Mouse (Mus musculus): ENCODE data around the gene Ccnl2. TPM values are rescaled to one million over a fixed set of nuclear protein-coding genes. Genes with fewer than 3 reads are reported as not detected.
A peak's percentile ranks its signal among the peaks of the same experiment; 100 is the strongest.

Gene Ccnl2
- polyA plus RNA-seq, 1 experiment, result 38.4 TPM

DNA sequence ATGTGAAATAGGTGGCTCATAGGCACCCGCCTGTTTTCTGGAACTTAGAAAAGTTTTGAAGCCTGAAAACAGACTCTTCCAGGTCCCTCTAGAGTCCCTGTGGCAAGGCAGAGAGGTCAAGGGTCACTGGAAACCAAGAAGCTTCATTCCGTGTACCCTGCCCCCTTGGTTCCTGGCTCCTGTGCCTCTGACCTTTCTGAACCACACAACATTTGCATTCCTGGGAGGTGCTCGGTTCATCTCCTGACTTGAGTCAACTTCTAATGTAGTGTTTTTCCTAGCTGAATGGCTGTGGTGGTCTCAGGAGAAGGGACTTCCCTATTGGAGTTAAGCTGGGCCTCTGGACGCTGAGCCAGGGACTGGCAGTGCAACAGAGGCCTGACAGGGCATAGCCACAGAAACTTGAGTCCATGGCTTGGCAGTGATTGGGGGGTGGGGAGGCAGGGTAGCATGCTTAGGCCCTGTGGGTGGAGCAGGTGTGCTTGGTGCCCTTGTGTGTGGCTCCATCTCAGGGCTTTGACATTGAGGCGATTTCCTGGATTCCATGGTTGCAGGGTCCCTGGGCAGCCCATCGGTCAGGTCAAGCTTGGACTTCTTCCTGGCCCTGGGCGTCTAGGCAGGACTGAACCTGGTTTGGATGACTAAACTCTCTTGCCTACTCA, 36.3 kb downstream of the Ccnl2 start:
- Histone ChIP-seq H3K27ac (ENCODE audit: control insufficient read depth, insufficient read depth, low read depth, low read length) (no peak overlapping the region), H3K27me3 (ENCODE audit: control insufficient read depth, insufficient read depth, low read length) (no peaks in the 10 kb centered on the region)
- TF ChIP-seq CTCF (IDR thresholded peaks at IDR 0.05; ENCODE audit: control insufficient read depth, insufficient read depth, insufficient replicate concordance, low read depth, low read length), result no peak
- no peak for TF ChIP-seq POLR2A (IDR thresholded peaks at IDR 0.05; ENCODE audit: control insufficient read depth, low read depth, low read length)

GRCm38 (mm10) chr4:155849391-155849790, 37.1 kb downstream of the Ccnl2 start:
- no peak for TF ChIP-seq CTCF (IDR thresholded peaks at IDR 0.05; ENCODE audit: control insufficient read depth, insufficient read depth, insufficient replicate concordance, low read depth, low read length)
- TF ChIP-seq POLR2A (IDR thresholded peaks at IDR 0.05; ENCODE audit: control insufficient read depth, low read depth, low read length), result no peak
- Histone ChIP-seq H3K36me3 (ENCODE audit: control insufficient read depth, insufficient read depth, low read length) (no peaks in the 10 kb centered on the region; the same call in 1 of the 2 replicates), H3K27ac (ENCODE audit: control insufficient read depth, insufficient read depth, low read depth, low read length) (no peak overlapping the region), H3K27me3 (ENCODE audit: control insufficient read depth, insufficient read depth, low read length) (no peaks in the 10 kb centered on the region), H3K4me1 (ENCODE audit: control insufficient read depth, insufficient read depth, low read length) (peaks cover 19% of the 10 kb centered on the region), H3K4me3 (ENCODE audit: control insufficient read depth, low read depth, low read length) (no peak overlapping the region)

More for the DNA sequence above, 36.3 kb downstream of the Ccnl2 start:
- peaks cover 19% of the 10 kb centered on the region for H3K4me1 ChIP-seq (ENCODE audit: control insufficient read depth, insufficient read depth, low read length)
- peak overlapping the region; percentile 87 for H3K4me3 ChIP-seq (ENCODE audit: control insufficient read depth, low read depth, low read length)
- no peaks in the 10 kb centered on the region for H3K36me3 ChIP-seq (ENCODE audit: control insufficient read depth, insufficient read depth, low read length)

DNA sequence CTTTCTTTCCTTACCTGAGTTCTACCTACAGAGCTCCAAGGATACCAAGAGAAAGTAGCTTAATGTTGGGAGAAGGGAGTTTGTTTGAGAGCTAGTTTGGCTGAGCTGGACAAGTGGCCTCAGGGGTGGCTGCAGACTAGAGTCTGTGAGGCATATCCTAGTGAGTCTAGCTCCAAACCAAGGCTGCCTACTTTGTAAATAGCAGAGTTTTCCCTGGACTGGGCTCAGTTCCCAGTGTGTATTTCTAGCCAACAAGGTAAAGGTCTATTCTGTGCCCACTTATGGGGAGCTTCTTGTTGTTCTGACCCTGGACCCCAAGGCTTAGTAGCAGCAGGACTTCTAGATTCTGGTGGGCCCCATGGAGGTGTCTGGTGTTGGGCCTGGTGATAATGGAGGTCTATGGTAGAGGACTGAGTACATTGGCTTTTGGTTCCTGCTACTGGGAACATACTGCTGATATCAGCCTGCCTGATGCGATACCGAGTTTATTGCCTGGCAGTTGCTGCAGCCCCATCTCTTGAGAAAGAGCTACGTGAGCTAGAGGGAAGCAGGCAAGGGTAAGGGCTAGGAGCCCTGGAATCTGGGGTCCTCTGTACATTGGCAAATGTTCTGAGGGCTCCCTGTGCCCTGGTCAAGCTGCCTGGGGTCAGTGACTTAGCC, 37.6 kb downstream of the Ccnl2 start:
- peaks cover 19% of the 10 kb centered on the region for H3K4me1 ChIP-seq (ENCODE audit: control insufficient read depth, insufficient read depth, low read length)
- H3K27me3 ChIP-seq (ENCODE audit: control insufficient read depth, insufficient read depth, low read length), result no peaks in the 10 kb centered on the region
- no peak overlapping the region for H3K27ac ChIP-seq (ENCODE audit: control insufficient read depth, insufficient read depth, low read depth, low read length)
- no peak for TF ChIP-seq CTCF (IDR thresholded peaks at IDR 0.05; ENCODE audit: control insufficient read depth, insufficient read depth, insufficient replicate concordance, low read depth, low read length)
- no peak overlapping the region for H3K4me3 ChIP-seq (ENCODE audit: control insufficient read depth, low read depth, low read length)
- no peaks in the 10 kb centered on the region; the same call in 1 of the 2 replicates for H3K36me3 ChIP-seq (ENCODE audit: control insufficient read depth, insufficient read depth, low read length)

- TF ChIP-seq POLR2A (IDR thresholded peaks at IDR 0.05; ENCODE audit: control insufficient read depth, low read depth, low read length) (no peak), CTCF (IDR thresholded peaks at IDR 0.05; ENCODE audit: control insufficient read depth, insufficient read depth, insufficient replicate concordance, low read depth, low read length) (no peak)
These were observed 39.1 kb downstream of the Ccnl2 start for GRCm38 (mm10) chr4:155851368-155851767.

GRCm38 (mm10) chr4:155851951-155852411, 39.7 kb downstream of the Ccnl2 start:
- H3K36me3 ChIP-seq (ENCODE audit: control insufficient read depth, insufficient read depth, low read length), result no peaks in the 10 kb centered on the region; the same call in 1 of the 2 replicates

More at GRCm38 (mm10) chr4:155851368-155851767, 39.1 kb downstream of the Ccnl2 start:
- no peaks in the 10 kb centered on the region; the same call in 1 of the 2 replicates for H3K36me3 ChIP-seq (ENCODE audit: control insufficient read depth, insufficient read depth, low read length)
- peaks cover 18% of the 10 kb centered on the region for H3K4me1 ChIP-seq (ENCODE audit: control insufficient read depth, insufficient read depth, low read length)
- no peaks in the 10 kb centered on the region for H3K27me3 ChIP-seq (ENCODE audit: control insufficient read depth, insufficient read depth, low read length)
- H3K4me3 ChIP-seq (ENCODE audit: control insufficient read depth, low read depth, low read length), result no peak overlapping the region
- no peak overlapping the region for H3K27ac ChIP-seq (ENCODE audit: control insufficient read depth, insufficient read depth, low read depth, low read length)

DNA sequence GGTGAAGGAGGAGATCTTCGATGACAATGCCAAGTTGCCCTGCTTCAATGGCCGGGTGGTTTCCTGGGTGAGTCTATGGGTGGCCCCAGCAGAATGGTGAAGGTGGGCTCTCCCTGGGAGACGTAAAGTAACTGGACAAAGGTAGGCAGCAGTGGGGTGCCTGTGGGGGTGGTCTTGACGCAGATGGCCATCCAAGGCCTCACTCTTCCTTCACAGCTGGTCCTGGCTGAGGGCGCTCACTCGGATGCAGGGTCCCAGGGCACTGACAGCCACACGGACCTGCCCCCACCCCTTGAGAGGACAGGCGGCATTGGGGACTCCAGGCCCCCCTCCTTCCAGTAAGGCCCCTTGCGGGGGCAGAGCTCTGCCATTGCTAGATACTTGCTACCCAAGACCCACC, 41.1 kb downstream of the Ccnl2 start:
- Histone ChIP-seq H3K36me3 (ENCODE audit: control insufficient read depth, insufficient read depth, low read length) (no peaks in the 10 kb centered on the region; the same call in none of the 2 replicates), H3K27me3 (ENCODE audit: control insufficient read depth, insufficient read depth, low read length) (no peaks in the 10 kb centered on the region), H3K27ac (ENCODE audit: control insufficient read depth, insufficient read depth, low read depth, low read length) (no peak overlapping the region), H3K4me3 (ENCODE audit: control insufficient read depth, low read depth, low read length) (no peak overlapping the region), H3K4me1 (ENCODE audit: control insufficient read depth, insufficient read depth, low read length) (peaks cover 5% of the 10 kb centered on the region)
- TF ChIP-seq POLR2A (IDR thresholded peaks at IDR 0.05; ENCODE audit: control insufficient read depth, low read depth, low read length) (no peak), CTCF (IDR thresholded peaks at IDR 0.05; ENCODE audit: control insufficient read depth, insufficient read depth, insufficient replicate concordance, low read depth, low read length) (no peak)

More at GRCm38 (mm10) chr4:155851951-155852411, 39.7 kb downstream of the Ccnl2 start:
- Histone ChIP-seq H3K4me1 (ENCODE audit: control insufficient read depth, insufficient read depth, low read length) (peaks cover 12% of the 10 kb centered on the region), H3K4me3 (ENCODE audit: control insufficient read depth, low read depth, low read length) (no peak overlapping the region), H3K27ac (ENCODE audit: control insufficient read depth, insufficient read depth, low read depth, low read length) (no peak overlapping the region), H3K27me3 (ENCODE audit: control insufficient read depth, insufficient read depth, low read length) (no peaks in the 10 kb centered on the region)
- no peak for TF ChIP-seq CTCF (IDR thresholded peaks at IDR 0.05; ENCODE audit: control insufficient read depth, insufficient read depth, insufficient replicate concordance, low read depth, low read length)
- TF ChIP-seq POLR2A (IDR thresholded peaks at IDR 0.05; ENCODE audit: control insufficient read depth, low read depth, low read length), result no peak

DNA sequence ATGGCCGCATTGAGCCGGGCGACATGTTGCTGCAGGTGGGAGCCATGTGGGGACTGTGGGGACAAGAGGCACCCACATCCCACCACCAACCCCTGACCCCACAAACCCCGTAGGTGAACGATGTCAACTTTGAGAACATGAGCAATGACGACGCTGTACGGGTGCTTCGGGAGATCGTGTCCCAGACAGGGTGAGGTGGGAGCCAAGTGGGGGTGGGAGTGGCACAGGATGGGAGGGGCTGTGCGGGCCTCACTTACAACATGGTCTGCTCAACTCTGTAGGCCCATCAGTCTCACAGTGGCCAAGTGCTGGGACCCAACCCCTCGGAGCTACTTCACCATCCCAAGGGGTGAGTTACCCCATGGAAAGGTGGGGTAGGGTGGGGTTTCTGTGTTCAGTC, 42.7 kb downstream of the Ccnl2 start:
- Histone ChIP-seq H3K4me3 (ENCODE audit: control insufficient read depth, low read depth, low read length) (no peak overlapping the region), H3K36me3 (ENCODE audit: control insufficient read depth, insufficient read depth, low read length) (no peaks in the 10 kb centered on the region; the same call in none of the 2 replicates), H3K4me1 (ENCODE audit: control insufficient read depth, insufficient read depth, low read length) (no peaks in the 10 kb centered on the region), H3K27me3 (ENCODE audit: control insufficient read depth, insufficient read depth, low read length) (no peaks in the 10 kb centered on the region), H3K27ac (ENCODE audit: control insufficient read depth, insufficient read depth, low read depth, low read length) (no peak overlapping the region)
- no peak for TF ChIP-seq CTCF (IDR thresholded peaks at IDR 0.05; ENCODE audit: control insufficient read depth, insufficient read depth, insufficient replicate concordance, low read depth, low read length)
- no peak for TF ChIP-seq POLR2A (IDR thresholded peaks at IDR 0.05; ENCODE audit: control insufficient read depth, low read depth, low read length)
